ENCODE assay signal across 16 mouse cellular contexts in genomic region chr10:40592186-40592585, GRCm38 (mm10). TPM values are rescaled to one million over a fixed set of nuclear protein-coding genes. Genes with fewer than 3 reads are reported as not detected.
DNase-seq lines count a peak whose midpoint lies in the region.
"Had no signal": no experiment of that assay in that cellular context is flagged by ENCODE, and none has a peak within 500 bp of the region (broad histone marks: within the 10 kb centered on the region; RNA-seq: fewer than 3 reads in every experiment).

No protein-coding gene starts in this region.

- peak; percentile 65 to 69 for DNase-seq in left cerebral cortex, adult 18-20 months (ENCODE audit: low spot score in 2 of 2)
- DNase-seq in left cerebral cortex, adult 11 months (ENCODE audit: low spot score), result no peak
- peak; percentile 49 to 71 for DNase-seq in frontal cortex, postnatal 36 days (ENCODE audit: low spot score in 2 of 2)
- peak; percentile 33 to 58 for DNase-seq in layer of hippocampus, postnatal 25 days (ENCODE audit: extremely low spot score in 1 of 2, low spot score in 1 of 2)
- peak; percentile 47 for DNase-seq in right cerebral cortex, postnatal 25 days
- no peak for DNase-seq in adrenal gland, adult 18-20 months (ENCODE audit: low spot score in 2 of 2)
- no peak for DNase-seq in MN1 (ENCODE audit: low spot score)
- DNase-seq: adrenal gland, adult 2 months; cerebellum, adult 11 months; embryo, embryonic 11 days; kidney, adult 2 months; thymus, postnatal 4 days had no signal

RNA-seq across cellular contexts. Expression of gene Slc22a16, which starts 22.1 kb away (rescaled TPM):
- total RNA-seq in left cerebral cortex, adult 18-20 months (2021), result not detected
- not detected for total RNA-seq in layer of hippocampus, postnatal 25 days (2021)
- not detected for total RNA-seq in adrenal gland, adult 18-20 months (2021)
- total RNA-seq: adrenal gland, adult 2 months; gastrocnemius, adult 8-10 months; megakaryocyte progenitor cell, adult 5-6 weeks; monocyte, adult 5-6 weeks; neutrophil, adult 5-6 weeks had no signal

RNA-seq across cellular contexts. Expression of gene Ddo, which starts 37.6 kb away (rescaled TPM):
- 10 to 100 TPM; 12.4 to 13.9 TPM for total RNA-seq in left cerebral cortex, adult 18-20 months (2021)
- total RNA-seq in layer of hippocampus, postnatal 25 days (2021), result 10 to 100 TPM; 13.6 to 15.0 TPM
- 10 to 100 TPM; 10.2 to 25.2 TPM for total RNA-seq in adrenal gland, adult 18-20 months (2021)
- total RNA-seq: megakaryocyte progenitor cell, adult 5-6 weeks; monocyte, adult 5-6 weeks had no signal

Comparison
In these comparisons a context has a peak if more than half of its experiments do, and no peak if none do; other contexts are left out.
1. DNase-seq: peak in left cerebral cortex, adult 18-20 months (2 of 2), frontal cortex, postnatal 36 days (2 of 2), layer of hippocampus, postnatal 25 days (2 of 2) and right cerebral cortex, postnatal 25 days (single experiment); none in left cerebral cortex, adult 11 months (single experiment), adrenal gland, adult 18-20 months (0 of 2) and MN1 (single experiment).